Mouse (Mus musculus): Measurements from ENCODE around the gene Pde4d.

Pde4d gene

DNA sequence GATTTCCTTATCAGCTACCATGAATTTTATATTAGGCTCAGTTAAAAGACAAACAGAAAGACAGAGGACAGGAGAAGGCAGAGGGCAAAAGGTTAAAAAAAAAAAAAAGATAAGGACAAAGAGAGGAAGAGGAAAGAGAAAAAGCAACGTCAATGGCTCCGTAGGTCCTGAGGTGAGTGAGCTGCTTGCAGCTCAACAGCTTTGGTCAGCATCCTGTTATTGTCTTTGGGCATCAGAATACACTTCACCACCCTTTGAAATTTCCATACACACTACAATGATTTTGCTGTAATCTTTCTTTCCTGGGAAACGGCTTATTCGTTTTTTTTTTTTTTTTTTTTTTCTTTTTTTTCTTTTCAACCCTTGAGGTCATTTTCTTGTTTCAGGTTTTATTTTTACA lies 788.9 kb downstream of the Pde4d start:
- no peak for DNase-seq (ENCODE audit: low spot score in 2 of 2)

GRCm38 (mm10) chr13:109239296-109239695 lies 789.5 kb downstream of the Pde4d start:
- DNase-seq (ENCODE audit: low spot score in 2 of 2), result no peak

GRCm38 (mm10) chr13:109242456-109243050 lies 792.8 kb downstream of the Pde4d start:
- no peak for DNase-seq (ENCODE audit: low spot score in 2 of 2)

GRCm38 (mm10) chr13:109243160-109243559 lies 793.4 kb downstream of the Pde4d start:
- DNase-seq (ENCODE audit: low spot score in 2 of 2), result no peak

GRCm38 (mm10) chr13:109247061-109247460 lies 797.3 kb downstream of the Pde4d start:
- DNase-seq (ENCODE audit: low spot score in 2 of 2), result no peak

DNA sequence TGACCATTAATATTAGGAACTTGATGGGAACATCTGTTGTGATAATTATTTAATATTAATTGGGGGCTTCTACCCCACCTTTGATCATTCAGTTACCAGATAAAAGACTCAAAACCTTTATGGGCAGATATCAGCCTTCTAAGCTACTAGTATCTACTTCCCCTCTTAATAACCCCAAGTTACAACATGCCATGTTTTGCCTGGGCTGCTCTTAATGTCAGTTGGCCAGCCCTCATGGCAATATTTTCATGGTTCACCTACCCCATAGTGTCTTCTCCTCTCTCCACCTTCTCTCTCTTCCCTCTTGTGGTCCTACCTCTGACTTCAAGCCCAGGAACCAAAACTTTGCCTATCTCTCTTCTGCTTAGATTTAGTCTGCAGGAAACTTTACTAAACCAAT lies 799.6 kb downstream of the Pde4d start:
- DNase-seq (ENCODE audit: low spot score in 2 of 2), result no peak

DNA sequence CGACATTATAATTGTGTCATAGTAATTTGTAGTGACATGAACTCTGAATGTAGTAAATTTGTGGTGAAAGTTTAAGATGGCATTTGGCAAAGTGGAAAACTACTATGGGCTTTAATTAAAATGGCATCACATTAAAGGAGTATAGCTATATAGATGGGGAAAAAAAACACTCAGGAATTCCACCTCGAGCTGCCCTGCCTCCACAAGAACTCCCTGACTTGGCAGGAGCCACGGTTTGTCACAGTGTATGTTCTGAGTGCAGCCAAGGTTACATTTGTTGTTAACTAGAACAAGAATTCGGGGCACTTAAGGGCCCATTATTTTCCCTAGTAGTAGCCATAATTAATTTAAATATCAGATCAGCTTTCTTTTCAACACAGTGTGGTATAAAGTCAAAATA lies 805.9 kb downstream of the Pde4d start:
- DNase-seq (ENCODE audit: low spot score in 2 of 2), result no peak

DNA sequence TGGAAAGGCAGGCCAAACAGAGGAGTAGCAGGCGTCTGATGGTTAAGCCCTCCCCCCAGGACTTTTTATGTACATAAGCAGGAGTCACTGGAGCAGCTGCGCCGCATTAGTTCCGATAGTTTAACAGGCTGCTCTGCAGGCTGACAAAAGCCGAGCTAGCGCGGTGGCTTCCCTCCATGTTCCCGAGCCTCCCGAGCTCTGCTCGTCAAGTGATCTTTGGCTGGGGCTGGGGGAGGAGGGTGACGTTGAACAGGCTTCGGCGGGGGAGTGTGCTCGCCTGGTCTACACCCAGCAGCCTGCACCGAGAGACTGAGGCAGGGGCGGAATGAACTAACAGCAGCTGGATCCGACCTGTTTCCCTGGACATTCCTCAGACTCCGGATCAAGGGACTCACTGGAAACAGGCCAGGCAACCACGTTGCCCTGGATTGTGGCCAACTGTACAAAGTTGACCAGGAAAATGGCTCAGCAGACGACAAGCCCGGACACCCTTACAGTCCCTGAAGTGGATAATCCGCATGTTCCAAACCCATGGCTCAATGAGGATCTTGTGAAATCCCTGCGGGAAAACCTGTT lies 810.6 kb downstream of the Pde4d start:
- DNase-seq (ENCODE audit: low spot score in 2 of 2), result peak; percentile 62 to 77

- DNase-seq (ENCODE audit: low spot score in 2 of 2), result peak in 1 of 2 experiments; percentile 18
These were observed 811.2 kb downstream of the Pde4d start for GRCm38 (mm10) chr13:109260796-109261516.

- no peak for DNase-seq (ENCODE audit: low spot score in 2 of 2)
These were observed 812.0 kb downstream of the Pde4d start for GRCm38 (mm10) chr13:109261642-109262220.

DNA sequence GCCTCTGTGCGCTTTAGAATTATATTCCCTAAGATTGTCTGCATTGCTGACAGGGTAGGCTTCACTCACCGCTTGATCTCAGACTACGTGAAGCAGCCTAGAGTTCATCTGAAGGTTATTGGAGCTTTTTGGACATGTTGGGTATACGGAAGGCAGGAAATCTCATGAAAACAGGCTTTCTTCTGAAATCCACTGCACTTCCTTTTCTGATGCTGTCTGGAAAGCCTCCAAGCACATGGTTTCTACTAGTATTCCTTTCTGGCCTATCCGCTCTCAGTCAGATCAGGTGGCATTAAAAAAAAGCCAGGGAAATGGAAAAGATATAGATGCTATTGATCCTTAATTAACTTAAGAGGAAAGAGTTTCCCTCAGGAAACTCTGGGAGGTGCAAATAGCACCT lies 812.8 kb downstream of the Pde4d start:
- no peak for DNase-seq (ENCODE audit: low spot score in 2 of 2)

GRCm38 (mm10) chr13:109263833-109264232 lies 814.1 kb downstream of the Pde4d start:
- no peak for DNase-seq (ENCODE audit: low spot score in 2 of 2)

DNA sequence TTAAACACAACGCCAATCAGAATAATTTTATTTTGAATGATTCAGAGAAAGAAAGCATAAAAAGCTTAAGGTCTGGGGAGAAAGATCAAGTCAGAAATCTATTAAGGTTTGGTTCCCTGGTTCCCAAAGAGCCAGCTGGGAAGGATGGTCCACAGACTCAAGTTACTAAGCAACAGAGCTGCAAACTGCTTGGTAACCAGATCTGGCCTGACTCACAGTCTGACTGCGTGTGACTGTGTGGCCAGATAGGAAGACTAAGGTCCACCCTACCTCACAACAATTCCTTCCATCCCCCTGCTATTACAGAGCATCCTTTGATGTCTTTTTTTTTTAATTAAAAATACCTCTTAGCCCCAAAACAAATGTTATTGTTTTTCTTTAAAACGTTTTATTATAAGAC lies 818.5 kb downstream of the Pde4d start:
- no peak for DNase-seq (ENCODE audit: low spot score in 2 of 2)

DNA sequence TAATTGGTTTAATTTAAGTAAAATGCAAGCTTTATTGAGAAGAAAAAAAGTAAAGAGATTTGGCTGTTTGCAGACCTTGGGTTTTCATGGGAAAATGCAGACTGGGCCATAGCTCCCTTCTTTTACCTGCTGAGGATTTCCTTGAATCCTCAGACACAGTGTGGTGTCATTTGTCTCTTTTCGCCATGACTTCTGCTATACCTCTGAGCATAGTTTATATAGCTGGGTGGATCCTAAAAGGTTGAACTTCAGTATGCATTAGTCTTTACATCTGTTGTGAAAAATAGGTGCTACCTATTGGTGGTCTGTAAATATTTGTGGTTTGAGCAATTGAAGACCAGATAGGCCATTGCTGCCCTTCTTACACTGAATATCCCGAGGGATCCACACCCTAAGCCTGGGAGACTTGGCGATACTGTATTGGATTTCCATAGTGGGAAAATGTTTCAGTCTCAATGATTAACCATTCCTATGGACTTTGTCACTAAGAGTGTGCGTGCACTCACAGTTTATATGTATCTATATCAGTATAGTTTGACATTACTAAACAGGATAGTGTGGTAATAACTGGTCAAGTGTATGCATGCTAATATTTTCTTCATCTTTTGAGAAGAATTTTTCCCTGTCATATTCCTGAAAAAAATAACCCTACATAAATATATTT lies 819.0 kb downstream of the Pde4d start:
- no peak for DNase-seq (ENCODE audit: low spot score in 2 of 2)

DNA sequence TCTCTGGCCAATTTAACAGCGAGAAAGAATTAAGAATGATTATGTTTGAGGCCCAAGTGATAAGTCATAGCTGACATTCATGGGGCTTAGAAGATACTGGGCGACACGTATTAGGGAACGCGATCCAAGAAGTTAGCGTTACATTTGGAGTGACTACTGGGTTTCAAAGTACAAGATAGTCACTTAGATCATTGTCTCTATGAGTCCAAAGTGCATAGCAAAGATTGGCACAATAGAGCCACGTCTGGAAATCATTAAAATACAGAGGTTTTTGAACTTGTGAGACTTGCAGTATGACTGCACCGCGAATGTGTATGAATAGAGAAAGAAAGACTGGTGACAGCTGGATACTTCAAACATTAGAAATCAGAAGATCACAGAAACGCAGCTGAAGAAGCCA lies 825.1 kb downstream of the Pde4d start:
- DNase-seq (ENCODE audit: low spot score in 2 of 2), result no peak

- DNase-seq (ENCODE audit: low spot score in 2 of 2), result no peak
These were observed 828.0 kb downstream of the Pde4d start for GRCm38 (mm10) chr13:109277792-109278191.

DNA sequence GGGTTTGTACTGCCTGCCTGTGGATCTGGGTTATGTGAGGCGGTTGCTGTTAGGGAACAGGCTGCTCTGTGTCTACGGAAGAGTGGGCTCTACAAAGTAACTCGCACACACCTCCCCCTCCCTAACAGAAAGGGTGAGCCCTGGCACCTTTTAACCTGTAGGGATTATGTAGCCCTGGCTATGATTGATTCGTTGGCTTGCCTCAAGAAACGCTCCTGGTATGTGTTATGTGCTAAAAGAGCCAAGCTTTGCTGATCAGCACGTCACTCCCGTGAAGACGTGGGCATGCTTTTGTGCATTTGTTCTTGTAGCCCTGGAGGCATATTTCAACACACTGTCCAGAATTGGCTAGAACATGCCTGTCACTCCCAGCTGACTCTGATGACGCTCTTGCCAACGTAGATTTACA lies 828.8 kb downstream of the Pde4d start:
- DNase-seq (ENCODE audit: low spot score in 2 of 2), result no peak

DNA sequence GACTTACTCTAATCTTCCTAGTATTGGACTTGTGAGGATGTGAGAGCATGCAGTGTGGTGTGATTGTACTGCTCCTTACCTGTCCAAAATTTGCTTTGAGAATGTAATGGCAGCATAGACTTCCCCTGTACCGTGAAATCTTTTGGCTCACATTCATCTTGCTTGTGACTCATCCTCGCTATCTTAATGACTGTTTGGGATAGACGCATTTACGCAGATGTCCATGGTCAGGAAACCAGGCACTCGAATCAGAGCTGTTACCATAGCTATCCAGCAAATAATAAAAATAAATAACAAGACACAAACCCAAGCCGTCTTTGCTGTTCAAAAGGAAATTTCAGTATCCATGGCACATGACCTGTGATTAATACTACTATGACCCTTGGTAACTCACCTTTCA lies 829.5 kb downstream of the Pde4d start:
- DNase-seq (ENCODE audit: low spot score in 2 of 2), result no peak

DNA sequence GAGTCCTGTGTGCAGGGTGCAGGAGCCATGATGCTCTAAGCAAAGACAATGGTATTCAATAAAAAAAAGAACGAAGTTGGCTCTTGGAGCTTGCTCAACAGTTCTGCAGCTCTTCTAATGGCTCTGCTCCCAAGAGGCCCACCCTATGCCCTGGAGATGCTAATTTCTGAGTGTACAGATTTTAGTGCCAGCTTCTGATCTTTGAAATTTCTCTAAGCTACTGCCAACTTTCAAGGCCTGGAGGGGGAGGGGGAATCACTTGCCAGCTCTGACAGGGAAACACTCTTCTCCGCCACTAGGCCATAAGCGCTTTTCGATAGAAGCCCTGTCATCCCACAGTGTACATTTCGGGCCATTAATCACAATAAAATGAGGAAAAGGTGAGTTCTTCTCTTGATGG lies 830.7 kb downstream of the Pde4d start:
- DNase-seq (ENCODE audit: low spot score in 2 of 2), result no peak

DNA sequence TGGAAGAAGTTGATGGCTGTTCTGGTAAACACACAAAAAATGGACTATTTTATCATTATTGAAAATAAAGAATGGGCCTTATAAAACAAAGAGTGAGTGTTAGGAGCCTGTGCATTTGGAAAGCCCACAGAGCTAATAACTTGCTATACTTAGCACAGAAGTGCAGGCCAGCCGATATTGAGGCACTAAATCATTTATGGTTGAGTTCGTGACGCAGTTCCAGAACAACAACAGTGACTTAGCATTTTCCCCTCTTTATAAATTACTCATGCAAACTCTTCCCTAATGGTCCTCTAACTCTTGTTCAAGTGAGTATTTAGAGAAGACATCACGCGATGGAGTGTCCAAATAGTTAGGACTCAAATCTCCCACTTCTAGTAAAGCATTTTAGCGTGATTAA lies 837.7 kb downstream of the Pde4d start:
- DNase-seq (ENCODE audit: low spot score in 2 of 2), result no peak

DNA sequence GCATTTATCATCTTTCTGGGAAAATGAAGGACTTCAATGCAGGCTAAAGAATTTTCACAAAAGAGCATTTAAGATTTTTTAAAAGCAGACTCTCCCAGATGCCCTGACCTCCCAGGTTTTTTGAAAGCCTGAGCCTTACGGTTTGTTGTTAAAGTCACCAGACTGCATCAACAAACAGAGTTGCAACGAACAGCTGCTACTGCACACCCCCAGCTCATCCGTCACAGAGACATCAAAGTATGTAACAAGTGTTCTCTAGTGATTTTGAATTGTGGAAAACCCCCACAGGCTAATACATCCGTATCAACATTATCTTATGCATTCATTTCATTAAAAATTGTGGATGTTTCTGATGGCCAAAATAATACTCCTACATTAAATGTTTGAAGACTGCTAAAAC lies 841.2 kb downstream of the Pde4d start:
- DNase-seq (ENCODE audit: low spot score in 2 of 2), result no peak

- no peak for DNase-seq (ENCODE audit: low spot score in 2 of 2)
These were observed 843.3 kb downstream of the Pde4d start for GRCm38 (mm10) chr13:109293011-109293410.

All from urinary bladder, postnatal 4 days (tissue).